Mouse (Mus musculus) intestine, postnatal 0 days (tissue): ENCODE data around the gene Exosc7. TPM values are rescaled to one million over a fixed set of nuclear protein-coding genes. Genes with fewer than 3 reads are reported as not detected.

Experiments used
- ATAC-seq: fragments of 200-750 bp; cut with Nextera tagmentation; 2 replicates; pipeline ENCODE4 v1.8.0; 2017; ENCODE audit warnings: mild to moderate bottlenecking, moderate TSS enrichment, moderate library complexity
- H3K27ac ChIP-seq: fragments of 300-500 bp; sonication (generic); 2 replicates; pipeline ENCODE4 v1.5.1; 2014; ENCODE audit warnings: mild to moderate bottlenecking, low read depth, low read length, moderate library complexity
- H3K27me3 ChIP-seq: fragments of 300-500 bp; sonication (generic); replicated peaks from 2 replicates; pipeline ENCODE4 v1.6.1; 2014; ENCODE audit warnings: low read length, mixed read lengths; ENCODE audit not compliant: control insufficient read depth, insufficient read depth
- H3K36me3 ChIP-seq: fragments of 300-500 bp; sonication (generic); 2 replicates; pipeline ENCODE4 v1.6.1; 2014; ENCODE audit warnings: mild to moderate bottlenecking, moderate library complexity; ENCODE audit not compliant: control insufficient read depth, insufficient read depth
- H3K4me1 ChIP-seq: fragments of 300-500 bp; sonication (generic); replicated peaks from 2 replicates; pipeline ENCODE4 v1.6.1; 2014; ENCODE audit warnings: antibody characterized with exemption, low read length, mixed read lengths; ENCODE audit not compliant: control insufficient read depth, insufficient read depth
- H3K4me2 ChIP-seq: fragments of 300-500 bp; sonication (generic); replicated peaks from 2 replicates; pipeline ENCODE4 v1.6.1; 2014; ENCODE audit warnings: low read depth, mild to moderate bottlenecking, moderate library complexity
- H3K4me3 ChIP-seq: fragments of 300-500 bp; sonication (generic); 2 replicates; pipeline ENCODE4 v1.5.1; 2014; ENCODE audit warnings: low read depth, low read length
- H3K9ac ChIP-seq: fragments of 300-500 bp; sonication (generic); 2 replicates; pipeline ENCODE4 v1.6.1; 2014; ENCODE audit warnings: mild to moderate bottlenecking, low read depth, low read length
- H3K9me3 ChIP-seq: fragments of 300-500 bp; sonication (generic); 2 replicates; pipeline ENCODE4 v1.6.1; 2016; ENCODE audit warnings: mixed run types; ENCODE audit not compliant: control insufficient read depth
- CTCF ChIP-seq: sonication (generic); IDR thresholded peaks from 2 replicates; pipeline ENCODE4 v1.5.1; 2016; ENCODE audit warnings: low read depth, mild to moderate bottlenecking, control low read depth, antibody characterized with exemption, moderate library complexity
- WGBS: fragments of 180-500 bp; shearing (Covaris S2); extraction: QIAGEN DNeasy Blood & Tissue Kit; methylation state at CpG from one replicate; pipeline ENCODE4 v1.1.7; 2014; 5-methylcytosine and 5-hydroxymethylcytosine counted together
- polyA plus RNA-seq: library from polyadenylated mRNA; unstranded; fragments of >200 nt; fragmentation: Nextera tagmentation; extraction: Ambion mirVana; gene quantifications from 2 replicates; pipeline ENCODE4 v1.2.1, GENCODE M21; 2015

The Exosc7 gene
- polyA plus RNA-seq, 1 experiment from 2014 or later, result 53.6 TPM

DNA sequence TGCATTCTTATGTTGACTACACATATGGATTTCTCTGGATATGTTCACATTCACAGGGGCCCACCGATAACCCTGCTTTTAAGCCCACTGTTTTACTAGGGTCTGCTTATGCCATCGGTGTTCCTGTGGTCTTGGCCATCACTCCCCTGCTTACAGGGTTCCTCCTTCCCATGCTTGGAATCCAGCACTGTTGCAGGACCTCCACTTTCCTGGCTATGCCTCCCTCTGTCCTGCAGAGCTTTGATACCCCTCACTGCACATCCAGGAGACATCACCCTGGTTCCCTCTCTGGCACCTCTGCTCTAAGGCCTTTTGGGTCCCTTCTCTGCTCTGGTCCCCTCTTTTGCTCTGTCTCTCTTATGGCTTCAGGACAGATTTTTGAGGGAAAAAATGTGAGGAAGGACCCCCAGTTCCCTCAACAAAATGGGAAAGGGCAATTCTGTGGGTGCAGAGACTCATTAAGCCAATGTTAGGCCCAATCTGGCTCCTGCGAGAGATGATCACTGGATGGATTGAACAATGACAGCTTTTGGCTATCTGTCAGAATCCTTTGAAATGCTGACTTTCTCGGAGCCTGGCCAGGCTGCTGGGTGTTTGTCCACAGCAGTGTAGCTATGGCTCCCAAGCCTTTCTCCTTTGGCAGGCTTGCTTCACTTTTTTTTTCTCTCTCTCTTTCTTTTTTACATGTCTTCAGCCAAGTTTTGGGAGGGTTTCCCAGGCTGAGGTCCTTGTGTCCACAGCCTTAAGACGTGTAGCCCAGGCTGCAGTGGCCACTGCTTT, 37.4 kb downstream of the Exosc7 start, which contains the start of gene Clec3b:
Clec3b (plus strand) TSS at position 706 of the 780 bp plus-strand sequence.
- no peak within 1 kb of the TSS for H3K4me3 ChIP-seq
- H3K9me3 ChIP-seq, result no peaks in the 10 kb centered on the region
- H3K4me1 ChIP-seq, result no peaks in the 10 kb centered on the region; the same call in 1 of the 2 replicates
- no peak for ATAC-seq
- H3K9ac ChIP-seq, result no peak within 1 kb of the TSS
- H3K36me3 ChIP-seq, result no peaks in the 10 kb centered on the region
- 83% methylated on average over 5 of the region's 5 CpGs for WGBS
- no peak within 1 kb of the TSS for H3K27ac ChIP-seq
- no peak within 1 kb of the TSS for H3K4me2 ChIP-seq
- no peak for TF ChIP-seq CTCF
- H3K27me3 ChIP-seq, result no peaks in the 10 kb centered on the region

GRCm38 (mm10) chr9:123151561-123151960, 38.5 kb downstream of the Exosc7 start:
- no peak overlapping the region for H3K9ac ChIP-seq
- no peaks in the 10 kb centered on the region for H3K36me3 ChIP-seq
- no peaks in the 10 kb centered on the region for H3K27me3 ChIP-seq
- 41% methylated on average over 1 of the region's 1 CpGs for WGBS
- no peak overlapping the region for H3K27ac ChIP-seq
- H3K4me2 ChIP-seq, result no peak overlapping the region
- TF ChIP-seq CTCF, result no peak
- no peaks in the 10 kb centered on the region for H3K9me3 ChIP-seq
- ATAC-seq, result no peak
- H3K4me3 ChIP-seq, result no peak overlapping the region
- H3K4me1 ChIP-seq, result no peaks in the 10 kb centered on the region; the same call in 1 of the 2 replicates

DNA sequence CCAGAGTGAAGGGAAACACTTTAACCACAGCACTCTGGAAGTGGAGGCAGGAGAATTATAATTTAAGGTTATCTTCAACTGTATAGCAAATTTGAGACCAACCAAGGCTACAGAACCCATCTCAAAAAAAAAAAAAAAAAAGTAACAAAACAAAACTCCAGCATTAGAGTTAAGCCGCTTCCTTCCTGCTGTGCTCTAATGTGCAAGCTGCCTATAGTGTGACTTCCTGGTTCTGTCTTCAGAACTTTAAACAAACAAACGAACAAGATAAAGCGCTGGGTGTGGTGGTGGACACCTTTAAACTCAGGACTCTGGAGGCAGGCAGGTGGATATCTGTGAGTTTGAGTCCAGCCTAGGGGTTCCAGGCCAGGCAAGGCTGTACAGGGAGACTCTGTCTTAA, 39.0 kb downstream of the Exosc7 start:
- Histone ChIP-seq H3K4me1 (no peaks in the 10 kb centered on the region; the same call in 1 of the 2 replicates), H3K9me3 (no peaks in the 10 kb centered on the region), H3K27ac (no peak overlapping the region), H3K4me2 (no peak overlapping the region), H3K9ac (no peak overlapping the region), H3K27me3 (no peaks in the 10 kb centered on the region), H3K36me3 (no peaks in the 10 kb centered on the region), H3K4me3 (no peak overlapping the region)
- 0 out of 2 replicates have a peak, but pooled peaks have one; percentile 58 for ATAC-seq
- whole genome bisulfite sequencing, result 23% methylated on average over 3 of the region's 3 CpGs
- no peak for TF ChIP-seq CTCF

GRCm38 (mm10) chr9:123153121-123153520, 40.1 kb downstream of the Exosc7 start:
- H3K4me3 ChIP-seq, result no peak overlapping the region
- whole genome bisulfite sequencing, result 100% methylated on average over 2 of the region's 2 CpGs
- TF ChIP-seq CTCF, result no peak
- no peaks in the 10 kb centered on the region for H3K27me3 ChIP-seq
- H3K9me3 ChIP-seq, result no peaks in the 10 kb centered on the region
- no peak overlapping the region for H3K4me2 ChIP-seq
- no peaks in the 10 kb centered on the region for H3K36me3 ChIP-seq
- H3K9ac ChIP-seq, result no peak overlapping the region
- no peaks in the 10 kb centered on the region; the same call in 1 of the 2 replicates for H3K4me1 ChIP-seq
- H3K27ac ChIP-seq, result no peak overlapping the region
- no peak for ATAC-seq

GRCm38 (mm10) chr9:123156910-123157361, 43.9 kb downstream of the Exosc7 start:
- Histone ChIP-seq H3K27me3 (no peaks in the 10 kb centered on the region), H3K9ac (peak overlapping the region; percentile 22; the same call in 1 of the 2 replicates), H3K27ac (no peak overlapping the region), H3K4me2 (0 out of 2 replicates have a peak overlapping the region, but pooled peaks have one; percentile 24), H3K36me3 (no peaks in the 10 kb centered on the region), H3K4me3 (no peak overlapping the region), H3K9me3 (no peaks in the 10 kb centered on the region), H3K4me1 (no peaks in the 10 kb centered on the region; the same call in 1 of the 2 replicates)
- no peak for TF ChIP-seq CTCF
- WGBS, result 31% methylated on average over 30 of the region's 30 CpGs
- no peak for ATAC-seq

DNA sequence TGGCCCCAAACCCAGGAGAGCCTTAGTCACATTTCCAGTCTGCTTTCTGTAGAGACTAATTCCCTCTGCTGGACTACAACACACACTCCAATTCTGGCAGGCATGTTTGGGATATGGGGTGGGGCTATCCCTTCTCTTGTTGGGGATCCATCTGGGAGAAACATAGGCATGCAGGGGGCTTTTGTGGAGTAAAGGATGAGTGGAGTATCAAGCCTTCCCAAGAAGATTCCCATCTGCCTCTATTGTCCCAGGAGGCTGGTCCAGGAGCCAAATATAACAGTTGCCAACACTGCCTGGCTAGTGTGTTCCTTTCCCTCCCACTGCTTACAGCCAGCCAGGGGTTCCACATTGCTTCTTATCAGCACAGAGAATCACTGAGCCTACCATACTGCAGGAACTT, 44.7 kb downstream of the Exosc7 start:
- no peaks in the 10 kb centered on the region for H3K27me3 ChIP-seq
- no peak; the same call in 1 of the 2 replicates for TF ChIP-seq CTCF
- ATAC-seq, result no peak
- H3K4me1 ChIP-seq, result no peaks in the 10 kb centered on the region; the same call in 1 of the 2 replicates
- no peak overlapping the region for H3K4me2 ChIP-seq
- no peak overlapping the region for H3K27ac ChIP-seq
- H3K9ac ChIP-seq, result no peak overlapping the region
- H3K36me3 ChIP-seq, result no peaks in the 10 kb centered on the region
- H3K4me3 ChIP-seq, result no peak overlapping the region
- no peaks in the 10 kb centered on the region for H3K9me3 ChIP-seq
